Mouse (Mus musculus) cerebellum, adult (tissue): Measurements from ENCODE around the gene Klk12.

Experiments used
- ATAC-seq: cut with Nextera tagmentation; 2 replicates; pipeline ENCODE4 v1.9.2; 2017; ENCODE audit warnings: mild to moderate bottlenecking, moderate library complexity, mixed read lengths; ENCODE audit not compliant: insufficient number of reproducible peaks, low FRiP score, low TSS enrichment

Klk12 gene

DNA sequence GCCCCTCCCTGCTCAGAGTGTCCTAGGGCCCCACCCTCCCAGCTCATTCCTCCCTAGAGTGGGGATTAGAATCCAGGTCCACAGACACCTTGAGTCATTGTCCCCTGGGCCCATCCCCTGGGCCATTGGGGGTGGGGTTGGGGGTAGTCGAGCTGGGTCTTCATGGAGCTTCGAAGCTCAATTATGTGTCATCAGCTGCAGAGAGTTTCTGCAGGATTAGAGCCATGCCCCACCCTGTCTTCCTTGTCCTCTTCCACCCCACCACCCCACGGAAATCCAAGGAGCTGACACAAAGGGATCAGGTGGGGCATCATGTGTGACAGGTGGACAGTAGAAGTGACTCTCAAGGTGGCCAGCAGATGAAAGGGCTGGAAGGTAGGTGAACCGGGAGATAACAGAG lies at the start of gene Klk12:
TSS of gene Klk12 (plus strand) at position 301 of the 400 bp plus-strand sequence.
- no peak for ATAC-seq

DNA sequence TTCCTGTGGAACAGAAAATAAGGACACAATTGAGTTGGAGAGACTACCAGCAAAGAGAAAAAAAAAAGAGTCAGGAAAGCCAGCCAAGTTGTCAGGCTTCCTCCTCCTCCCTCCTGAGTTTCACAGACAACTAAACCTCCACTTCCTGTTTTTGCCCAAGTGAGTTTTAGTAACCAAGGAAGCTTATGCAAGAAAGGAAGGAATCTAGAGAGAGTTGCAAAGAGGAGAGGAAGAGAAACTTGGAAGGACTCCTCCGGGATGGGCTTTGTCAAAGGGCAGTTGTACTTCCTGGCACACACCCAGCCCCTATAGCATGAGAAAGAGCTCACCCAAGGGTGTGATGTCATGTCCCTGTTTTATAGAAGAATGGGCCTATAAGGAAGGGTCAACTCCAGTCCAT lies 20.9 kb upstream of the Klk12 start:
- no peak for ATAC-seq

DNA sequence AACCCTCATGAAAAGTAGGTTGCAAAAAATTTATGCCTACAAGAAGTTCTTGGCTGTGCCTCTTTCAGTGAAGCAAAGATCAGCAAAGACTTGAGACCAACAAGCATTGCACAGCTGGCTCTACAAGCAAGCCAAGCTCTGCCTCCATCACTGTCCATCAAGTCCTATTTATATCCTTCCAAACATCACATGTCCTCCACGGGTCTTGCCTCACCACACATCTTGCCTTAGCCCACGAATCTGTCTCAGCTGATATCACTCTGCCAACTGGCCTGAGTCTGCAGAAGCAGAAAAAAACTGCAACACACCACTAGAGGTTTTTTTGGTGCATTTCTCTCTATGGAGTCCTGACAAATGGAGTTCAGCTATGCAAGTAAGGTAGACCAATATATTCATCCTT lies 15.9 kb upstream of the Klk12 start:
- no peak for ATAC-seq

DNA sequence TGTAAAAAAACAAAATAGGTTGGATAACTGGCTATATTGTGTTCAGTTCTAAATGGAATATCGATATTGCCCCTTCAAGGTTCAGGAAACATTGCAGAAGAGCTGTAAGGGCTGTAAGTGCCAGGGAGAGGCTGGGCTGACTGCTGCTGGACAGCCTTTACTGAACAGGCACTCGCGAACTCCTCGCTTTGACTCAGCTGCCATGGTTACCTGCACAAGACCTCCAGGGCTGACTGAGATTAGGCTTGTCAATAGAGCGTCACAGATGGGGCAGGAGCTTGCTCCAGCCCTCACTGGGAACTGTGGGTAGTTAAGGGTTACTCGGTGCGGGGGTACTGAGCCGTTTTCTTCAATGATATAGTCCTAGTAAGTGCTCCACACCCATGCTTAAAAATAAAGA lies 2.2 kb upstream of the Klk12 start:
- ATAC-seq = no peak

DNA sequence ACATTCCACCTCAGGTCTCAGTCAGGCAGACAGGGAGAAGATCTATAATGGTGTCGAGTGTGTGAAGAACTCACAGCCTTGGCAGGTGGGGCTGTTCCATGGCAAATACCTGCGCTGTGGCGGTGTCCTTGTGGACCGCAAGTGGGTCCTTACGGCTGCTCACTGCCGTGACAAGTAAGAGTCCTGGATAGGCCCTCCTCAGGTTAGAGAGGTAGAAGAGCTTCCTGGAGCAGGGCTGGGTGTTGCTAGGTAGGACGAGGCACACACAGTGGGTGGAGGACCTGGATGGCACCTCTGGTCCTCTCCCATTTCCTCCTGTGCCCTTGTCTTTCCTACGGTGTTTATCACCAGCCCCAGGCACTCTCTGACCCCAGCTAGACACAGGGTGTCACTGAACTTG lies 939 bp downstream of the Klk12 start:
- ATAC-seq = no peak

DNA sequence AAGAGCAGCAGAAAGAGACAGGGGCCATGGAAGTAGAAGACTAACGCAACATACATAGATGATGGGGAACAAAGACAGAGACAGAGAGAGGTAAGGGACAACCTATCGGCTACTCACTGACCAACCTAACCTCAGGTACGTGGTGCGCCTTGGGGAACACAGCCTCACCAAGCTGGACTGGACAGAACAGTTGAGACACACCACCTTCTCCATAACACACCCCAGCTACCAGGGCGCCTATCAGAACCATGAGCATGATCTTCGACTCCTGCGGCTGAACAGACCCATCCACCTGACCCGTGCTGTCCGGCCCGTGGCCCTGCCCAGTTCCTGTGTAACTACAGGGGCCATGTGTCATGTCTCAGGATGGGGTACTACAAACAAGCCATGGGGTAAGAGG lies 2.0 kb downstream of the Klk12 start:
- ATAC-seq = no peak

DNA sequence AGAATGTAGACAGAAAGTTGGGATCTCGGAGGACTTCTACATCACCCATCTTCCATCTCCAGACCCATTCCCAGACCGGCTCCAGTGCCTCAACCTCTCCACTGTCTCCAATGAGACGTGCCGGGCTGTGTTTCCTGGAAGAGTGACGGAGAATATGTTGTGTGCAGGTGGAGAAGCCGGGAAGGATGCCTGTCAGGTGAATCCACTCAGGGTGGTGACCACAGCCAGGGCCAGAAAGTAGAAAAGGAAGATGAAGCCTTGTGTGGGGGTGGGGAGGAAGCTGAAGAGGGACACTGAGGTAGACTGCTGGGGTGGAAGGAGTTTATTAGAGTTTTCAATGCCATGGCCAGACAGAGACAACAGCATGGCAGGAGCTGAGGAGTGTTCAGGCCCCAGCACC lies 3.2 kb downstream of the Klk12 start:
- no peak for ATAC-seq

DNA sequence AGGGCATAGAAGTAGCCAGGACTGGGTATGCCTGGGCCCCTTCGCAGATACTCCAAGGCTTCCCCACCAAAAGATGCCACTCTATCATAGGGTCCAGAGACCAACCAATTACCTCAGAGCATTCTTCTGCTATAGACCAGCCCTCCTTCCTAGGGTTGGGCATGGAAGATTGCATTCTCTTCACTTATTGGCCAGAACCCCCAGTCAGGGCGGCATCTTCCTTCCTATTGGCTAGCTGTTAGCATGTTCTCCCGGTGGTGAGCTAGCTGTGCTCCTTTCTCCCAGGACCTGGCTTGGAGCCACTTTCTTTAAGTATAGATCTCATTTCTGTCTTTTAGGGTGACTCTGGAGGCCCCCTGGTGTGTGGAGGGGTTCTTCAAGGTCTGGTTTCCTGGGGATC lies 4.2 kb downstream of the Klk12 start:
- ATAC-seq = no peak

DNA sequence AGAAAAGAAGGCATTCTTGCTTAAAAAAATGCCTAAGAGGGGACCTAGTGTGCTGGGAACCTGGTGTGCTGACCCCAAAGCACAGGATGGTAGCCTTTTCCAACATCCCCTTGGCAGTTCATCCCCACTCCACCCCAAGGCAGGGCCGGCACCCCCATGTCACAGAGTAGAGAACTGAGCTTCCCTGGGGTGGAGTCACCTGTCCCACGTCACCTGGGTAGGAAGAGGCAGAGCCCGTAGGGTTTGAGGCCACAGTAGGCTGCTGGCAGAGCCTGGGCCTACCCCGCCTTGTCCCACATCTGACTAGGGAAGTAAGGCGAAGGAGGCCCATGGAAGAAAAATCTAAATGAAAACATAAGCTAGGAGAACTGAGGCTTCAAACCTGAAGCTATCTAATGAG lies 5.7 kb downstream of the Klk12 start, which contains the start of gene Klk11:
TSS of gene Klk11 (plus strand) at position 241 of the 400 bp plus-strand sequence.
- ATAC-seq = no peak

DNA sequence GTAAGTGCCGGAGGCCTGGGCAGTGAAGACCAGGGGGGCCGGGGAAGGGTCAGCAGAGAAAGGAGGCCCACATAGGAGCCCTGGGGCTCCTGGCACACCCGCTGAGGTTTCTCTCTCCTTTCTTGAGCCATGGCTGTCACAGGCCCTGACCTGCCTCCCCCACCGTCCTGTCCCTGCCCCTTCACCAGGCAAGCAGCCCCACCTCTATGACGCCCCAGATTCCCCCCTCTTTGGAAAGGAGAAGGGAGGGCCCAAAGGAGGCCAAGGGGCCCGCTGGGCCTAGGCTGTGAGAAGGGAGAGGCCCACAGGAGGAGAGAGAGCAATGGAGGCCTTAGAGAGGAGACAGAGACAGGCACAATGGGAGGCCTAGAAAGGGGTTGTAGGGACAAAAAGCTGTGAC lies 6.1 kb downstream of the Klk12 start:
- no peak for ATAC-seq

DNA sequence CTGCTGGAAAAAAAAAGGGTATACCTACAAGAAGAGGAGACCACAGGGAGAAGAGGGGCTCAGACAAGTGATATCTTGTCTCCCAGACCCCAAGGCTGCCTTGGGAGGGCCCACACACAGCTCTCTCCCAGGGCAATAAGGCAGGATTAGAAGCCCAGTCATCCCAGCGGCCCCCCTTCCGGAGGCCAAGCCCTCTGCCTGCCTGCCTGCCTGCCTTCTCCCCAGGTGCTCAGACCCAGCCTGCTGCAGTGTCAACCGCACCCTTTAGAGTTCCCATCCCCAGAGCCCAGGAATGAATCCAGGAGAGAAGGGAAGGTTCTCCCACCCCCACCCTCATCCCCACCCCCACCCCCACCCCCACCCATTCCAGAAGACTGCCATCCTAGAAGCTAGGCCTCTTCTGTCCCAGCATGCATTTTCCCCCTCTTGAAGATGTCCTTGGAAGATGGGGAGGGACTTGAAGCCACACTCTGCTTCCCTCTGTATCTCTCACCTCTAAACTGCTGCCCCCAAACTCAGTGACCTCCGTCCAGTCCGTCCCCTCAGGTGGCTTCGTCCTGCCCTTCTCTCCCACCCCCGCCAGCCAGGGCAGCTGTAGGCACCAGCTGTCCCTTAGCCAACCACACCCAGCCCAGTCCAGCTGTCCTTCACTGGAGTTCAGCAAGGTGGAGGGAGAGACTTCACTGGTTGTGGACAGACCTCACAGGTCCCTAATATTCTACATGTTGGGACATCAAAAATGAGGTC lies 6.8 kb downstream of the Klk12 start:
- ATAC-seq = no peak

DNA sequence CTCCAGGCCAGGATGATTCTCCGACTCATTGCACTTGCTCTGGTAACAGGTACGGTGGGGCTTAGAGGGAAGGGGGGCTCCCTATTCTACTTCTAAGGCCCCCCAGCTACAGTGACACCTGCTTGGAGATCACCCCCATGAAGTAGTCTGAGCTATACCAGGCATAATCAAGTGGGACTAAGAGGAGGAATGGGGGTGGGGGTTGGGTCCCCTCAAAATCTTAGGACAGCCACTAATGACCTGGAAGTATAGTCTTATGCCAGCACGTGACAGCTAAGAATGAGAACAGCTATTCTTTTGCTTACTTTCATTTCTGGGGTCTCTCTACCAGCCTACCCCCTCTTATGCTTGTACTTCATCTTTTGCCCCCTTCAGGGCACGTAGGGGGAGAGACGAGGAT lies 7.8 kb downstream of the Klk12 start:
- ATAC-seq = no peak

DNA sequence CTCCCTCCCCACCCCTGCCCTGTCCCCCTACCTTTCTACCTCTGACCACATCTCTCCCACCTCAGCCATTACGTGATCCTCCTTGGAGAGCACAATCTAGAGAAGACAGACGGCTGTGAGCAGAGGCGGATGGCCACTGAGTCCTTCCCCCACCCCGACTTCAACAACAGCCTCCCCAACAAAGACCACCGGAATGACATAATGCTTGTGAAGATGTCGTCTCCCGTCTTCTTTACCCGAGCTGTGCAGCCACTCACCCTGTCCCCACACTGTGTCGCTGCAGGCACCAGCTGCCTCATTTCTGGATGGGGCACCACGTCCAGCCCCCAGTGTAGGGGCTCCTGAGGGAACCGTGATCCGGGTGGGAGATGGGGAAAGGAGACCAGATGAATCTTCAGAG lies 8.7 kb downstream of the Klk12 start:
- ATAC-seq = no peak

DNA sequence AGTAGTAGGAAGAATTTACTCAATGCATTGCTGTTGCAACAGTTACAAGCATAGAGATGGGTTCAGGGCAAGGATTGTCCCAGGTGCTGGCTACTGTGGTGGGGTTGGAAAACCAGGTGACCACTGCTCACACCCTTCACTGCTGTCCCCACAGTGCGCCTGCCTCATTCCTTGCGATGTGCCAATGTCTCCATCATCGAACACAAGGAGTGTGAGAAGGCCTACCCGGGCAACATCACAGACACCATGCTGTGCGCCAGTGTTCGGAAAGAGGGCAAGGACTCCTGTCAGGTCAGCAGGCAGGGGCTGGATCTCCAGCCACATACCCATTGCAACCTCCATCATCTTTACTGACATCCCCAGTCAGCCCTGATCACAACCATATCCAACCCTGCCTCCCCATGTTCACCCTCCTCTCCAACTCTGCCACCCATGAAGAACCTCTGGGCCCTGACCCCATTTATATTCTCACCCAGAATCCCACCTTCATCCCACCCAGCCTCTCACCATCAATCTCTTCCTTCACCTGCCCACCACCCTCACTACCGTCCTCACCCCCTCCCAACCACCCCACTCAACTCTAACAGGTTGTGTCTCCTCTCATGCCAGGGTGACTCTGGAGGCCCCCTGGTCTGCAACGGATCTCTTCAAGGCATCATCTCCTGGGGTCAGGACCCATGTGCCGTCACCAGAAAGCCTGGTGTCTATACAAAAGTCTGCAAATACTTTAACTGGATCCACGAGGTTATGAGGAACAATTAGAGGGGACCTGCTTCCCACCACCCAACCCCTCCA lies 9.7 kb downstream of the Klk12 start:
- no peak for ATAC-seq

DNA sequence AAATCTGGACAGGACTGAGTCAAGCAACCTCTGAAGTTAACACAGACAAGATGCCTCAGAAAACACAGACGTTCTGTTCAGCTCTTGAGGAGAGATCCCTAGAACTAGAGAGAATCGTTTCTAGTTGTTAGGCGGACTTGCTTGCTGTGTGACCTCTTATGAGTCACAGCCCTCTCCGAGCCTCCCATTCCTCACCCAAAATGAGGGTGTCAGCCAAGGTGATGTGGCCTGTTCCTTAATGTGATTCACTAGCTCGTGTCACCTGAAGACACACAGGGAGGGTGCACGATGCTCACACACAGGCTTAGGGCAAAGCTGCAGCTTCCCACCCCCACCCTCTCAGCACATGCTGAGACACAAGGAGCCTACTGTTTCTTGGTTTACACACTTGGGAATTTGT lies 11.5 kb downstream of the Klk12 start:
- ATAC-seq = no peak

DNA sequence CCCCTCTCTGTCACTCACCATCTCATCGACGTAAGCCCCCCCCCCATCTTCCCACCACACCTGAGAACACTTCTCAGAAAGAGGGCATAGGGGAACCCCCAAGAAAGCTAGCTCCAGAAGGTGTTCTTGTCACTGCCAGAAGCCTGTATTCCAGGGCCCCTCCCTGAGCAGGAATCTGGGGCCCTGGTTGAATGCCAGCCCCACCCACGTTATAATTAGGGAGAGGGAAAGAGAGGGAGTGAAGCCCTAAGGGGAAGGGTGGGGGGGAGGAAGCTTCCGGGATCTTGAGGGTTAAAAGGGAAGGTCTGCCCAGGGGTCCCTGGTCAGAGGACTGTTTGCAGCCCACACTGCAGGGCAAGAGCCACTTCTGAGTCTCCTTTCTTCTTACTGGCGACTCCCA lies 12.0 kb downstream of the Klk12 start, which contains the start of gene Klk10:
TSS of gene Klk10 (plus strand) at position 290 of the 400 bp plus-strand sequence.
- no peak for ATAC-seq

DNA sequence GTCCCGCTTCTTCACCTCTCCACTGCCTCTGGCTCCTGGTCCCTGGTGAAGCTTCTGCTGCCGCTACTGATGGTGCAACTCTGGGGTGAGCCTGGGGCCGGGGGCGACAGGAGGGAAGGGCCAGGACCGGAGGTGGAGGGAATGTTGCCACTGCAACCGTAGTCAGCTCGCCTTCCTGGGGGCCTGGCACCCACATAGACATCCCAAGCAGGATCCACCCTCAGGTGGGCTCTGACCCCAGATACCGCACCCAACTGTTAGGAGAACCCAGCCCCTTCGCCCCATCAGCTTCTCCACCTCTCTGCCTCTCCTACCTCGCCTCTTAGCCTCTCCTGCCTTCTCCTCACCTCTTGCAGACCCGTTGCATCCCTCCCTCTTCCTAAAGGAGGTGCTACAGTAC lies 12.8 kb downstream of the Klk12 start:
- ATAC-seq = no peak

DNA sequence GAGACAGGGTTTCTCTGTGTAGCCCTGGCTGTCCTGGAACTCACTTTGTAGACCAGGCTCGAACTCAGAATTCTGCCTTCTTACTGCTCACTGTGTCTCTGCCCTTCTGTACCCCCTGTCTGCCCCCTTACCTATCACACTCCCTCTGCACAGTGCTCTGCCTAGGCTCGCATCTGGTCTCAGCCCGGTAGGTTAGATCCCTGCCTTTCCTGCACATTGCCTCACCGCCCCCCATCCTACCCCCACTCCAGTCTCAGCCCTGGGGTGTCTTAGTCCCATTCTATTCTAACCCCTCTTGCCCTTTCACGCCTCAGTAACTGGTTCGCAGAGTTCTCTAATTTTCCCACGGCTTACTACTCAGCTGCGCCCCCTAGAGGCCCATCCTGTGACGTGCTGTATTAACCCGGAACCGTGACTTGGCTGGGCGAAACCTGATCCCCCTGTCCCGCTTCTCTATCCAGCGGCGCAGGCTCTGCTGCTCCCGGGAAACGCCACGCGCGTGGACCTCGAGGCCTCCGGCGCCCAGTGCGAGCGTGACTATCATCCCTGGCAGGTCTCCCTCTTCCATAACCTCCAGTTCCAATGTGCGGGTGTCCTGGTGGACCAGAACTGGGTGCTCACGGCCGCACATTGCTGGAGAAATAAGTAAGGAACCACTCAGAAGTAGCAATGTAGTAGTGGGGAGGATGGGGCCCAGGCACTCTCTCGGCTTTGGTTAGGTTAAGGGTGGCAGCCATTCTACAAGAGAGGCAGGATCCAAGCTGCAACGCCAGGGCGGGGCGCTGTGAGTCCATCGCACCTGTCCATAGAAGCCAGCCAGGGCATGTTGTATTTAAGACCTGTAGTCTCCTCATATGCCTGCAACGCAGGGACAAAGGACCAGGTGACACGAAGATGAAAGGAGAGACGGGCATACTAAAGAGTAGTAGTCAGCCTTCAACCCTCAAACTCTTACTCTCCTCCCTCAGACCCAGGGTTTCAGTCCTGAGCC lies 13.9 kb downstream of the Klk12 start:
- no peak for ATAC-seq

DNA sequence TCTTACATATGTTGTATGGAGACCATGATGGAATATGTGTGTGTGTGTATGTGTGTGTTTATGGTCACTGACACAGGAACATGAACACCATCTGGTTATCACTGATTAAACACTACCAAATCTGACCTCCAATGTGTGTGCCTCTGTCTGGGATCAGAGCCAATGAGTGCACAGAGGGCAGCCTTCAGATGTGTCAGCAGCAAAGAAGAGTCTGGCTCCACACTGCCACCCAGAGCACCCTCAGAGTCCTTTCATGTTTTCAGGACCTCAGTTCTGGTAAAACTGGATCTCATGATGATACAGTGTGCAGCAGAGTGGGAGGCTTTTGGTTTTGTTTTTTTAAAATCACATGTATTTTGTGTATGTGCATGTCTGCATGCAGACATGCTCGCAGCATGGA lies 16.6 kb downstream of the Klk12 start:
- no peak for ATAC-seq

DNA sequence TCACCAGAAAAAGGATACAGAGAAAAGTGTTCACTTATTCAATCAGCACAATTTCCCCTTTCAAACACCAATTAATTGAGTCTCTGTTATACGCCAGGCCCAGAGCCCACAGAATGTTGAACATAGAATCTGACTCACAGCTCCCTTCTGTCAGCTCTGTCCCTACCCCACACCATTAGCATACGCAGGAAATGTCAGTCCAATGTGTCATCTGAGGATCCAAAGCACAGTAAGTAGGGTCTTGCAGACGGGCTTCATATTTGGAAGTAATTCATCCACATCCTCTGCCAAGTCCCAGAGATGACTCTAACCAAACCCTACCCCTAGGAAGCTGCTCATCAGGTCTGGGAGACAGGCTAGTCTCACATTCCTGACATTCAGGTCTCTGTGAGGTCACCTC lies 19.4 kb downstream of the Klk12 start:
- no peak for ATAC-seq

DNA sequence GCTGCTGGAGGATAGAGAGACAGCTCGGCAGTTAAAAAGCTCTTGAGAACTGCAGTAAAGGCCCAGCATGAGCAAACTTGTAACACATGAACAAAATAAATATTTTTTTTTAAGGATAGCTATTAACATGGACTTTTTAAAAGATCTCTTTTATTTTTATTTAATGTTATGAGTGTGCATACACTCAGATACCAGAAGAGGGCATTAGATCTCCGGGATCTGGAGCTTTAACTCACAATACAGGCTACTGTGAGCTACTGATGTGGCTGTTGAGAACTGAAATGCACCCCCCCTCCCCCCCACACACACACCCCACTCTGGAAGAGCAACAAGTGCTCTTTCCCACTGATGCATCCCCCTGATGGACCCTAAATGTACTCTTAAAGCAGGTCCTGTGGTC lies 20.6 kb downstream of the Klk12 start:
- no peak for ATAC-seq
